Mouse (Mus musculus): ENCODE measurements around the gene Agpat2. TPM values are rescaled to one million over a fixed set of nuclear protein-coding genes. Genes with fewer than 3 reads are reported as not detected.
A peak's percentile ranks its signal among the peaks of the same experiment; 100 is the strongest.

Agpat2 gene
- polyA plus RNA-seq, 1 experiment from 2014 or later: 4.6 TPM

GRCm38 (mm10) chr2:26617928-26618327 lies 13.7 kb upstream of the Agpat2 start:
- WGBS: 61% methylated on average over 7 of the region's 7 CpGs
- ATAC-seq (replicated peaks): no peak
- Histone ChIP-seq H3K4me3 (no peak overlapping the region), H3K27me3 (replicated peaks) (no peaks in the 10 kb centered on the region), H3K9ac (no peak overlapping the region), H3K27ac (no peak overlapping the region), H3K9me3 (no peaks in the 10 kb centered on the region), H3K4me1 (peaks cover 4% of the 10 kb centered on the region; the same call in 1 of the 2 replicates), H3K36me3 (replicated peaks) (no peaks in the 10 kb centered on the region), H3K4me2 (no peak overlapping the region)

GRCm38 (mm10) chr2:26617331-26617730 lies 13.1 kb upstream of the Agpat2 start:
- H3K27me3 ChIP-seq (replicated peaks): no peaks in the 10 kb centered on the region
- no peaks in the 10 kb centered on the region for H3K9me3 ChIP-seq
- no peak overlapping the region for H3K9ac ChIP-seq
- H3K36me3 ChIP-seq (replicated peaks): no peaks in the 10 kb centered on the region
- H3K4me2 ChIP-seq: no peak overlapping the region
- no peaks in the 10 kb centered on the region for H3K4me1 ChIP-seq
- no peak overlapping the region for H3K27ac ChIP-seq
- WGBS: 77% methylated on average over 6 of the region's 6 CpGs
- no peak for ATAC-seq (replicated peaks)
- H3K4me3 ChIP-seq: no peak overlapping the region

GRCm38 (mm10) chr2:26615459-26616124 lies 11.4 kb upstream of the Agpat2 start:
- H3K9me3 ChIP-seq: no peaks in the 10 kb centered on the region
- no peaks in the 10 kb centered on the region for H3K4me1 ChIP-seq
- no peak for ATAC-seq (replicated peaks)
- WGBS: 84% methylated on average over 4 of the region's 4 CpGs
- no peak overlapping the region for H3K4me3 ChIP-seq
- H3K9ac ChIP-seq: no peak overlapping the region
- no peak overlapping the region for H3K4me2 ChIP-seq
- H3K36me3 ChIP-seq (replicated peaks): no peaks in the 10 kb centered on the region
- no peak overlapping the region for H3K27ac ChIP-seq
- H3K27me3 ChIP-seq (replicated peaks): no peaks in the 10 kb centered on the region

- Histone ChIP-seq H3K9me3 (no peaks in the 10 kb centered on the region), H3K9ac (no peak overlapping the region), H3K27ac (no peak overlapping the region), H3K4me1 (no peaks in the 10 kb centered on the region), H3K36me3 (replicated peaks) (no peaks in the 10 kb centered on the region), H3K4me3 (no peak overlapping the region), H3K4me2 (no peak overlapping the region), H3K27me3 (replicated peaks) (no peaks in the 10 kb centered on the region)
- WGBS: 81% methylated on average over 5 of the region's 5 CpGs
- no peak for ATAC-seq (replicated peaks)
Measured at GRCm38 (mm10) chr2:26614903-26615302, 10.7 kb upstream of the Agpat2 start.

GRCm38 (mm10) chr2:26611896-26612295 lies 7.7 kb upstream of the Agpat2 start:
- H3K9me3 ChIP-seq: no peaks in the 10 kb centered on the region
- ATAC-seq (replicated peaks): no peak
- H3K36me3 ChIP-seq (replicated peaks): no peaks in the 10 kb centered on the region
- no peak overlapping the region for H3K9ac ChIP-seq
- H3K27me3 ChIP-seq (replicated peaks): no peaks in the 10 kb centered on the region
- H3K4me2 ChIP-seq: no peak overlapping the region
- H3K27ac ChIP-seq: no peak overlapping the region
- no peak overlapping the region for H3K4me3 ChIP-seq
- no peaks in the 10 kb centered on the region for H3K4me1 ChIP-seq

- Histone ChIP-seq H3K36me3 (replicated peaks) (no peaks in the 10 kb centered on the region), H3K4me3 (no peak overlapping the region), H3K27me3 (replicated peaks) (peaks cover 2% of the 10 kb centered on the region; the same call in 1 of the 2 replicates), H3K27ac (no peak overlapping the region), H3K4me2 (no peak overlapping the region), H3K4me1 (no peaks in the 10 kb centered on the region), H3K9ac (no peak overlapping the region), H3K9me3 (no peaks in the 10 kb centered on the region)
- ATAC-seq (replicated peaks): no peak
Measured at GRCm38 (mm10) chr2:26611054-26611453, 6.8 kb upstream of the Agpat2 start.

- Histone ChIP-seq H3K9me3 (no peaks in the 10 kb centered on the region), H3K36me3 (replicated peaks) (no peaks in the 10 kb centered on the region), H3K27ac (no peak overlapping the region), H3K27me3 (replicated peaks) (peaks cover 4% of the 10 kb centered on the region; the same call in 1 of the 2 replicates), H3K9ac (no peak overlapping the region), H3K4me3 (no peak overlapping the region), H3K4me2 (no peak overlapping the region), H3K4me1 (no peaks in the 10 kb centered on the region)
- ATAC-seq (replicated peaks): no peak
- 74% methylated on average over 3 of the region's 3 CpGs for WGBS
Measured at GRCm38 (mm10) chr2:26610526-26610925, 6.3 kb upstream of the Agpat2 start.

- Histone ChIP-seq H3K9ac (no peak overlapping the region), H3K27me3 (replicated peaks) (peaks cover 12% of the 10 kb centered on the region), H3K36me3 (replicated peaks) (no peaks in the 10 kb centered on the region), H3K4me1 (peaks cover 3% of the 10 kb centered on the region; the same call in 1 of the 2 replicates), H3K4me3 (no peak overlapping the region), H3K4me2 (no peak overlapping the region), H3K27ac (no peak overlapping the region), H3K9me3 (no peaks in the 10 kb centered on the region)
- ATAC-seq (replicated peaks): no peak
Measured at GRCm38 (mm10) chr2:26609261-26609661, 5.0 kb upstream of the Agpat2 start.

- peaks cover 7% of the 10 kb centered on the region for H3K4me1 ChIP-seq
- no peak for ATAC-seq (replicated peaks)
- H3K4me2 ChIP-seq: no peak overlapping the region
- H3K4me3 ChIP-seq: no peak overlapping the region
- H3K36me3 ChIP-seq (replicated peaks): no peaks in the 10 kb centered on the region
- no peaks in the 10 kb centered on the region for H3K9me3 ChIP-seq
- H3K27me3 ChIP-seq (replicated peaks): peaks cover 15% of the 10 kb centered on the region
- H3K9ac ChIP-seq: no peak overlapping the region
- no peak overlapping the region for H3K27ac ChIP-seq
Measured at GRCm38 (mm10) chr2:26608781-26609180, 4.6 kb upstream of the Agpat2 start.

- Histone ChIP-seq H3K9me3 (no peaks in the 10 kb centered on the region), H3K27me3 (replicated peaks) (peaks cover 29% of the 10 kb centered on the region), H3K4me3 (no peak overlapping the region), H3K27ac (no peak overlapping the region), H3K4me2 (no peak overlapping the region), H3K9ac (no peak overlapping the region), H3K4me1 (peaks cover 12% of the 10 kb centered on the region), H3K36me3 (replicated peaks) (no peaks in the 10 kb centered on the region)
- ATAC-seq (replicated peaks): no peak
- 57% methylated on average over 6 of the region's 6 CpGs for WGBS
Measured at GRCm38 (mm10) chr2:26607056-26607910, 3.1 kb upstream of the Agpat2 start.

- peaks cover 29% of the 10 kb centered on the region for H3K27me3 ChIP-seq (replicated peaks)
- WGBS: 86% methylated on average over 3 of the region's 3 CpGs
Measured at GRCm38 (mm10) chr2:26606579-26606978, 2.4 kb upstream of the Agpat2 start.

GRCm38 (mm10) chr2:26605331-26605730 lies 1.1 kb upstream of the Agpat2 start:
- peaks cover 29% of the 10 kb centered on the region for H3K27me3 ChIP-seq (replicated peaks)
- ATAC-seq (replicated peaks): no peak

More at GRCm38 (mm10) chr2:26606579-26606978, 2.4 kb upstream of the Agpat2 start:
- no peak overlapping the region for H3K4me2 ChIP-seq
- H3K4me1 ChIP-seq: peaks cover 12% of the 10 kb centered on the region
- H3K9ac ChIP-seq: no peak overlapping the region
- no peak overlapping the region for H3K4me3 ChIP-seq
- H3K9me3 ChIP-seq: no peaks in the 10 kb centered on the region
- ATAC-seq (replicated peaks): no peak
- H3K27ac ChIP-seq: no peak overlapping the region
- H3K36me3 ChIP-seq (replicated peaks): no peaks in the 10 kb centered on the region

GRCm38 (mm10) chr2:26603159-26603558 lies 1.1 kb downstream of the Agpat2 start:
- Histone ChIP-seq H3K4me3 (peak overlapping the region; percentile 54), H3K27me3 (replicated peaks) (peaks cover 29% of the 10 kb centered on the region), H3K36me3 (replicated peaks) (no peaks in the 10 kb centered on the region), H3K4me1 (peaks cover 12% of the 10 kb centered on the region), H3K9me3 (no peaks in the 10 kb centered on the region), H3K4me2 (peak overlapping the region; percentile 82), H3K9ac (no peak overlapping the region), H3K27ac (no peak overlapping the region)
- 28% methylated on average over 6 of the region's 6 CpGs for WGBS
- ATAC-seq (replicated peaks): no peak

More at GRCm38 (mm10) chr2:26605331-26605730, 1.1 kb upstream of the Agpat2 start:
- no peak overlapping the region for H3K9ac ChIP-seq
- H3K4me3 ChIP-seq: no peak overlapping the region
- H3K4me2 ChIP-seq: no peak overlapping the region
- WGBS: 85% methylated on average over 8 of the region's 8 CpGs
- H3K9me3 ChIP-seq: no peaks in the 10 kb centered on the region
- no peak overlapping the region for H3K27ac ChIP-seq
- no peaks in the 10 kb centered on the region for H3K36me3 ChIP-seq (replicated peaks)
- H3K4me1 ChIP-seq: peaks cover 12% of the 10 kb centered on the region
